ENCODE assay signal across 9 mouse cellular contexts in the genomic region with DNA sequence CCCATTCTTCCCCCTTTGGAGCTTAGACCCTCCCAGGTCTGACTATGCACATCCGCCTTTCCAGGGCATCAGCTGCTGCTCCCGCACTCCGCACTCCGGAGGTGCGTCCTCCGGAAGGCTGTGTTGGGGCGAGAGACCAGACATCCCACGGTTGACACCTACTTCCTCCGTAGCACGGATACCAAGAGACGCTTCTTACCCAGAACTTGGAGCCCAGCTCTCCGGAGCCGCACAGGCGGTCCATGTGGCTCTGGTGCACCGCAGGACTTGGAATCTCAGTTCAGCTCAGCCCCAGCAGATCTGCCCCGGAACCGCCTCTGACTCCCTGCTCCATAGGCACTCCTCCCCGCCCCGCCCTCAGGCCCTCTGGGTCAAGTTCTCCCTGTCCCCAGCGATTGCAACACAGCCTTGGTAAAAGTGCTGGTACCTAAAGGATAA. TPM values are rescaled to one million over a fixed set of nuclear protein-coding genes. Genes with fewer than 3 reads are reported as not detected.
DNase-seq lines count a peak whose midpoint lies in the region; ATAC-seq and TF ChIP-seq lines count a peak whose summit lies in the region.
"Had no signal": no experiment of that assay in that cellular context is flagged by ENCODE, and none has a peak within 500 bp of the region (broad histone marks: within the 10 kb centered on the region; RNA-seq: fewer than 3 reads in every experiment).

A gene (minus strand): TSS at position 326 of the 438 bp plus-strand sequence.

- H3K27me3 ChIP-seq in testis, adult 2 months (ENCODE audit: control insufficient read depth, insufficient read depth, low read length) = no peaks in the 10 kb centered on the region
- H3K27me3 ChIP-seq in forebrain, postnatal 0 days (ENCODE audit: insufficient read depth, low read length) = no peaks in the 10 kb centered on the region
- no peaks in the 10 kb centered on the region for H3K27me3 ChIP-seq in hindbrain, embryonic 16.5 days (replicated peaks; ENCODE audit: control insufficient read depth, insufficient read depth, low read length)
- no peaks in the 10 kb centered on the region for H3K27me3 ChIP-seq in liver, adult 2 months (ENCODE audit: control insufficient read depth, insufficient read depth, low read length)
- H3K27me3 ChIP-seq in midbrain, postnatal 0 days (ENCODE audit: insufficient read depth, low read length) = 0 out of 2 replicates have a peak, but pooled peaks cover 4% of the 10 kb centered on the region
- H3K27me3 ChIP-seq: Patski had no signal

- peak within 1 kb of the TSS; percentile 12 for H3K4me3 ChIP-seq in testis, adult 2 months (ENCODE audit: control insufficient read depth, low read depth, low read length)
- H3K4me3 ChIP-seq in forebrain, postnatal 0 days (ENCODE audit: low read depth, low read length) = no peak within 1 kb of the TSS
- H3K4me3 ChIP-seq in hindbrain, embryonic 16.5 days (ENCODE audit: low read length) = peak within 1 kb of the TSS; percentile 2; the same call in 1 of the 2 replicates
- peak within 1 kb of the TSS; percentile 71 for H3K4me3 ChIP-seq in liver, adult 2 months (ENCODE audit: insufficient read depth, low read depth, low read length)
- no peak within 1 kb of the TSS for H3K4me3 ChIP-seq in midbrain, postnatal 0 days (ENCODE audit: low read depth, low read length)

- no peak within 1 kb of the TSS for H3K27ac ChIP-seq in testis, adult 2 months (ENCODE audit: control insufficient read depth, insufficient read depth, low read depth, low read length)
- no peak within 1 kb of the TSS for H3K27ac ChIP-seq in forebrain, postnatal 0 days (ENCODE audit: low read depth, low read length)
- H3K27ac ChIP-seq in hindbrain, embryonic 16.5 days (ENCODE audit: low read depth, low read length) = no peak within 1 kb of the TSS
- peak within 1 kb of the TSS; percentile 78 for H3K27ac ChIP-seq in liver, adult 2 months (replicated peaks; ENCODE audit: insufficient read depth, low read depth, low read length)
- no peak within 1 kb of the TSS for H3K27ac ChIP-seq in midbrain, postnatal 0 days (ENCODE audit: low read depth, low read length)

- H3K4me1 ChIP-seq in testis, adult 2 months (ENCODE audit: control insufficient read depth, insufficient read depth, low read length) = no peaks in the 10 kb centered on the region; the same call in 1 of the 2 replicates
- H3K4me1 ChIP-seq in forebrain, postnatal 0 days (ENCODE audit: insufficient read depth) = no peaks in the 10 kb centered on the region
- H3K4me1 ChIP-seq in hindbrain, embryonic 16.5 days (ENCODE audit: control insufficient read depth, insufficient read depth, low read depth, low read length) = no peaks in the 10 kb centered on the region
- peaks cover 22% of the 10 kb centered on the region for H3K4me1 ChIP-seq in liver, adult 2 months (ENCODE audit: control insufficient read depth, insufficient read depth, low read length)
- H3K4me1 ChIP-seq in midbrain, postnatal 0 days (ENCODE audit: insufficient read depth, low read length) = no peaks in the 10 kb centered on the region

- no peaks in the 10 kb centered on the region for H3K9me3 ChIP-seq in forebrain, postnatal 0 days (ENCODE audit: low read length)
- no peaks in the 10 kb centered on the region for H3K9me3 ChIP-seq in hindbrain, embryonic 16.5 days (ENCODE audit: control insufficient read depth, low read length)
- no peaks in the 10 kb centered on the region for H3K9me3 ChIP-seq in midbrain, postnatal 0 days (ENCODE audit: low read length)

- no peaks in the 10 kb centered on the region for H3K36me3 ChIP-seq in testis, adult 2 months (ENCODE audit: control insufficient read depth, insufficient read depth, low read length)
- no peaks in the 10 kb centered on the region for H3K36me3 ChIP-seq in forebrain, postnatal 0 days (ENCODE audit: insufficient read depth)
- no peaks in the 10 kb centered on the region for H3K36me3 ChIP-seq in hindbrain, embryonic 16.5 days (ENCODE audit: control insufficient read depth, insufficient read depth, low read length)
- H3K36me3 ChIP-seq in liver, adult 2 months (ENCODE audit: control insufficient read depth, insufficient read depth, low read length) = no peaks in the 10 kb centered on the region
- H3K36me3 ChIP-seq in midbrain, postnatal 0 days (ENCODE audit: insufficient read depth, low read length) = no peaks in the 10 kb centered on the region

- no peak for TF ChIP-seq POLR2A in testis, adult 2 months (IDR thresholded peaks at IDR 0.05; ENCODE audit: control insufficient read depth, low read depth, low read length)
- TF ChIP-seq POLR2A in liver, adult 2 months (IDR thresholded peaks at IDR 0.05; ENCODE audit: extremely low read depth, insufficient read depth, low read length) = peak; percentile 88

- peak within 1 kb of the TSS; percentile 15; the same call in 1 of the 2 replicates for H3K4me2 ChIP-seq in forebrain, postnatal 0 days (ENCODE audit: low read depth)
- peak within 1 kb of the TSS; percentile 35 for H3K4me2 ChIP-seq in hindbrain, embryonic 16.5 days (ENCODE audit: low read length)
- H3K4me2 ChIP-seq in midbrain, postnatal 0 days (ENCODE audit: low read depth, low read length, poor library complexity, severe bottlenecking) = peak within 1 kb of the TSS; percentile 20; the same call in 1 of the 2 replicates

- no peak for TF ChIP-seq CTCF in testis, adult 2 months (IDR thresholded peaks at IDR 0.05; ENCODE audit: control insufficient read depth, insufficient read depth, insufficient replicate concordance, low read depth, low read length)
- no peak for TF ChIP-seq CTCF in forebrain, postnatal 0 days (IDR thresholded peaks at IDR 0.05; ENCODE audit: low read depth)
- TF ChIP-seq CTCF in liver, adult 2 months (IDR thresholded peaks at IDR 0.05; ENCODE audit: low read depth, low read length) = no peak
- no peak for TF ChIP-seq CTCF in midbrain, postnatal 0 days (IDR thresholded peaks at IDR 0.05)

- ATAC-seq in forebrain, postnatal 0 days = no peak
- no peak for ATAC-seq in hindbrain, embryonic 16.5 days
- ATAC-seq in midbrain, postnatal 0 days (ENCODE audit: low FRiP score) = no peak
- ATAC-seq: Patski had no signal

- H3K9ac ChIP-seq in forebrain, postnatal 0 days = no peak within 1 kb of the TSS
- H3K9ac ChIP-seq in hindbrain, embryonic 16.5 days (ENCODE audit: low read depth, low read length) = no peak within 1 kb of the TSS
- peak within 1 kb of the TSS; percentile 72 for H3K9ac ChIP-seq in liver, adult 2 months (ENCODE audit: low read depth, low read length)
- no peak within 1 kb of the TSS for H3K9ac ChIP-seq in midbrain, postnatal 0 days (replicated peaks; ENCODE audit: low read length, poor library complexity, severe bottlenecking)

- DNase-seq in testis, postnatal 14 days (ENCODE audit: low spot score) = no peak
- DNase-seq in forebrain, postnatal 0 days = no peak
- DNase-seq in liver, adult 2 months (ENCODE audit: extremely low read depth, low read depth, low spot score) = peak; percentile 87
- DNase-seq in midbrain, postnatal 0 days (ENCODE audit: low spot score) = no peak
- DNase-seq in urinary bladder, postnatal 36 days (ENCODE audit: low spot score in 2 of 2) = peak; percentile 72 to 83
- DNase-seq in cerebellum, adult 11 months = no peak

- 24% methylated on average over 20 of the region's 20 CpGs for WGBS in forebrain, postnatal 0 days
- 14% methylated on average over 20 of the region's 20 CpGs for WGBS in hindbrain, embryonic 16.5 days
- 5% methylated on average over 20 of the region's 20 CpGs for WGBS in liver, adult 2 months
- WGBS in midbrain, postnatal 0 days = 18% methylated on average over 20 of the region's 20 CpGs

- peaks cover 6% of the 10 kb centered on the region; the same call in 1 of the 2 replicates for H3K79me2 ChIP-seq in liver, adult 2 months (ENCODE audit: control insufficient read depth, insufficient read depth, low read length)

RNA-seq across cellular contexts. Expression of the gene that starts here (rescaled TPM):
- 123 and 126 TPM in 2 replicates for polyA plus RNA-seq in testis, adult 2 months (2012; rRNA removed)
- 1.1 and 1.6 TPM in 2 replicates for total RNA-seq in forebrain, postnatal 0 days (2014; rRNA removed)
- 0.97 and 0.98 TPM in 2 replicates for polyA plus RNA-seq in forebrain, postnatal 0 days (2015; fragmentation: Nextera tagmentation; extraction: Ambion mirVana)
- polyA plus RNA-seq in hindbrain, embryonic 16.5 days (2015; fragmentation: Nextera tagmentation; extraction: Ambion mirVana) = 0.91 and 1.3 TPM in 2 replicates
- total RNA-seq in liver, adult 2 months (2014; rRNA removed) = 180 and 280 TPM in 2 replicates
- 251 and 292 TPM in 2 replicates for polyA plus RNA-seq in liver, adult 2 months (2012; rRNA removed)
- total RNA-seq in midbrain, postnatal 0 days (2014; rRNA removed) = 1.7 and 3.6 TPM in 2 replicates
- 0.72 and 0.99 TPM in 2 replicates for polyA plus RNA-seq in midbrain, postnatal 0 days (2015; fragmentation: Nextera tagmentation; extraction: Ambion mirVana)

Comparison
In these comparisons a context has a peak if more than half of its experiments do, and no peak if none do; other contexts are left out.
1. RNA of the gene that starts here (total RNA-seq): 180 to 280 TPM in liver, adult 2 months; 1.7 to 3.6 TPM in midbrain, postnatal 0 days and 1.1 to 1.6 TPM in forebrain, postnatal 0 days; every median in the first group is over 10 times any median in the second.
2. RNA of the gene that starts here (polyA plus RNA-seq): 251 to 292 TPM in liver, adult 2 months and 123 to 126 TPM in testis, adult 2 months; 0.72 to 0.99 TPM in midbrain, postnatal 0 days, 0.97 to 0.98 TPM in forebrain, postnatal 0 days and 0.91 to 1.3 TPM in hindbrain, embryonic 16.5 days; every median in the first group is over 10 times any median in the second.
3. H3K4me3 ChIP-seq: peak in testis, adult 2 months (single experiment), hindbrain, embryonic 16.5 days (single experiment) and liver, adult 2 months (single experiment); none in forebrain, postnatal 0 days (single experiment) and midbrain, postnatal 0 days (single experiment).
4. DNase-seq: peak in liver, adult 2 months (single experiment) and urinary bladder, postnatal 36 days (2 of 2); none in testis, postnatal 14 days (single experiment), forebrain, postnatal 0 days (single experiment), midbrain, postnatal 0 days (single experiment) and cerebellum, adult 11 months (single experiment).
5. Peak in every context shown above with its lines, with median percentiles within 50 percentile points of each other: H3K4me2 ChIP-seq.